Mouse (Mus musculus): Measurements from ENCODE around the gene Dpp10.

The Dpp10 gene

DNA sequence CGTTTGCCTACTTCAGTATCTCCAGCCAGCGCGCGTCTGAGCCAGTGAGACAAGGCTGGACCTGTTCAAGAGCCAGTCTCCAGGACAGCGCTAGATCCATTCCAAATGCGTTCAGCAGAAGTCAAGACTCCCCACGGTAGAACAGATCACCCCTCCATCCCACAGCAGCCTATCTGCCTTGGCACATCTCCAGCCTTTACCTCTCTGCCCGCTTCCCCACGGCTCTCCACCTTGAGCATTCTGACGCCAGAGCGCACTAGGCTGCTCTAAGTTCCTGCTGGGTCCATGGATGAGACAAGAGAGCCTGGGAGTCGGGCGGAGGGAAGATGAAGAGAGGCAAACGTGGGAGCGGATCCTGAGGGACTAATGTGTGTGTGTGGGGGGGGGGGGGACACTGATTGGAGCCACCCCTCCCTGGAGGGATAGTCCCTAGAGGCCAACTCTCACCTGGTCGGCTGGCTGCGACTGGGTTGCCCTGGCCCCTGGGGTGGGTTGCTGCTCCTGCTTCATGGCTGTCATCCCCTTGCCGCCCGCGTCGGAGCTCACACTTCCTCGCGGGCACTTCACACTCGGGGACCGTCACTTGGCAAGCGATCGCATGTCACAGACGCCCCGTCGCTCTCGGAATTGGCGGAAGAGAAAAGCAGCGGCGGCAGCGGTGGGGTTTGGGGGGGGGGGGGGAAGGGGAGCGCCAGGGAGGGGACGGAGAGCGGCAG lies at the start of gene Dpp10:
Gene Dpp10 (minus strand): TSS at position 635 of the 716 bp plus-strand sequence.
- no peak for DNase-seq (ENCODE audit: low spot score in 2 of 2)

DNA sequence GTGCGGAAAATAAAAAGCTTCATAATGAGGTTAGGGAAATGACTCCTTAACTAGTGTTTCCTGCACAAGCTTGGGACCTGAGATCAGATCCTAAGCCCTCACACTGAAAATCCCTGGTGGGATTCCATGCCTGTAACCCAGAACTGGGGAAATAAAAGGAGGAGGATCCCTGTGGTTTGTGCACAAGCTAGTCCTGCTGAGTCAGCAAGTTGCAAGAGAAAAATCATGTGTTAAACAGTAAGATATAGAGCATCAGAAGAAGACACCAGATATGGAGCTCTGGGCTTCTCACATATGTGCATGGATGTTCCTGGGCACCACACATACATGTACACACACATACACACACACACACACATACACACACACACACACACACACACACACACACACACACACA lies 3.2 kb upstream of the Dpp10 start:
- DNase-seq (ENCODE audit: low spot score in 2 of 2) = no peak

DNA sequence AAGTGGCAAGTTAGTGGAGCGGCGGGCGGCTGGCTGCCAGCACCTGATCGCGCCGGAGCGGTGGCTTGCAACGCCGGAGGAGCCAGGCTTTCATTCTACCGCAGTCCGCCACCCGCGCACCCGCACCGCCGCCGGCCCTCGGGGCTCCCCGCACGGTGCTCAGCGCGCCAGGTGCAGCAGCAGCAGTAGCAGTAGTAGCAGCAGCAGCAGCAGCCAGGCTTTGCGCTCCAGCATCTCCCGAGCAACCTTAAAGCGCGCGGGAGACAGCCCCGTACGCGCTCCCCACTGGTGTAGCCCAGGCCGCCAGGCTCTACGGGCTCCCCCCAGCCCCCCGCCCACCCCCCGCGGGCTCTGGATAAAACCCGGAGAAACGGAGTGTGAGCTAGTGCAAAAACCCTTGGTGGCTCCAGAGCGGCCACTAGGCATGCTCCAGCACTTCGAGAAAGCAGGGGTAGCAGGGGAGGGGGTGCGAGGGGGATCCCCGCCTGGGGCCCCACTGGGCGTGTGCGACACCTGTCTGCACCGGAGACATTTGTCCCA lies 472 bp upstream of the Dpp10 start:
- no peak for DNase-seq (ENCODE audit: low spot score in 2 of 2)

DNA sequence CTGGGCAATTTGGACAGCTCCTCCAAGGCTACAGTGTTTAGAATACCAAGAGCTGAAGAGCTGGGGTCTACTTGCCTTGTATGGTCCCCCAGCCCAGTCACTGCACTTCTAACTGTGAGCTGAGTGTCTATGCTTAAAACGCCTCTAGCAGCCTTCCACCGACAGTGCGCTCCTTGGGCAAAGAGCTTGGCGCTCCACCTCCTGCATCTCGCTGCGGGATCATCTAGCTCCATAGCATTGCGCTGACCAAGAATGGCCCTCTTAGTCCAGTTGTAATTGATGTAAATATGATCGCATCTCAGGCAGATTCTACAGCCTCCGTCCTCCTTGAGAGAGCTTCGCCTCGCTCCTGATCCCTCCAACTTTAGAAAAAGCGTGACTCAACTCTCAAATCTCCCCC lies 1.2 kb downstream of the Dpp10 start:
- no peak for DNase-seq (ENCODE audit: low spot score in 2 of 2)

DNA sequence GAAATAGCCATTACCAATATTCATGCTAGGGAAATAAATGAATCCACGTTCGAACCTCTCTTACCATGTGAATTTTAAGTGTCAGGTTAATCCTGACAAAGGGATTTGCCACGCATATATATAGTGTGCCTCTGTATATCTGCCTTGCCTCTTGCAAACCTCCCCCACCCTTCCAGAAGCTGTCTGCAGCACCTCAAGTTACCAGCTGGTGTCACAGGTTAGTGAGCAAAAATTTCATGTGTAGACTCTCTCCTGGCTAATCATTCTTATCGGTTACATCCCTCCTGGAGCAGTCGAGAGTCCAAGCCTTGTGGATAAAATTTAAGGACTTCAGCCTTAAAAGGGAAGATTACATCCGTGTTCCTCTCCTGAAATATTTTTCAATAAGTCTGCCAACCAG lies 1.9 kb downstream of the Dpp10 start:
- DNase-seq (ENCODE audit: low spot score in 2 of 2) = no peak

DNA sequence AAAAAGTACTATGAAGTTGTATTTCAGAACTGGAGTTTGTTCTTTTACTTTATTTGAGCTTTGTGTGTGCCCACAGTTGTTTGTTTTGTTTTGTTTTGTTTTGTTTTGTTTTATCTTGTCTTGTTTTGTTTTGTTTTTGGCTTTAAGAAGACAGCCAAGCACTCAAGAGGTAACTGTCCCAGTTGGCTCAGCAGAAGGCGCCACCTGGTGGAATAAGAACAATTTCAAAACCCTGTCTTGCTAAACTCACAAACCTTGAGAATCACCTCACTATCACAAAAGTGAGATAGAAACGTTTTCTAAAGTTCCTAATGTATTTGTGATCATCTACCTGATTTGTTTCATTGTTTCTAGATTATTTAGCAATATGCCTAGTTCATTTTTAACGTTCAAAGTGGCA lies 3.8 kb downstream of the Dpp10 start:
- DNase-seq (ENCODE audit: low spot score in 2 of 2) = no peak

DNA sequence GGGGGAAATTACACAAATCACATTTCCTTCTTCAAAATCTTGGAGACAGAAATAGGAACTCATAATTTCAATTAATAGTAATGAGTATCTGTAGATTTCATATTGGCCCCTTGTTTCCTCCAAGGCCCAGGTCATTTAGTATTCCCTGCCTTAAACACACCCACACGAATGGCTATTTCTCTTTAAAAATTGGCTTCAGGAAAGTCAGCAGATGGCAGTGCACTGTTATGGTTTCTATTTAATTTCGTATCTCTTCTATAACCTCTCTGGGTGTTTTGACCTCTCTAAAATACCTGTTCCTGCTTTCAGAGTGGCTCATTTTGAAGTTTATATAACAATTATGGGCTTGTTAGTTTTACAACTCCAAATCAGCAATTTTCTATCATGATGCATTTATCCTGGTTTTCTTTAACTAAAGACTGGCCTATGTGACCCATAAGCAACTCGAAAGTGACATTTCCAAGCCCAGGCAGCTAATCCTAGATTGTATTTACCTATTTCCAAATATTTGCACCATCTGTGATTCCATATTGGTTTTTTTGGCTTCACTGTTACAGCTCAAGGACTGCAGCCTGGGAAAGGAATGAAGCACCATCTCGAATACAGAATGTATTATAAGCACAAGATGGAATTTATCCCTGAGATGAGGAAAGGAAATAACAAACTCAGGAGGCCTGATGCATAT lies 9.9 kb downstream of the Dpp10 start:
- no peak for DNase-seq (ENCODE audit: low spot score in 2 of 2)

DNA sequence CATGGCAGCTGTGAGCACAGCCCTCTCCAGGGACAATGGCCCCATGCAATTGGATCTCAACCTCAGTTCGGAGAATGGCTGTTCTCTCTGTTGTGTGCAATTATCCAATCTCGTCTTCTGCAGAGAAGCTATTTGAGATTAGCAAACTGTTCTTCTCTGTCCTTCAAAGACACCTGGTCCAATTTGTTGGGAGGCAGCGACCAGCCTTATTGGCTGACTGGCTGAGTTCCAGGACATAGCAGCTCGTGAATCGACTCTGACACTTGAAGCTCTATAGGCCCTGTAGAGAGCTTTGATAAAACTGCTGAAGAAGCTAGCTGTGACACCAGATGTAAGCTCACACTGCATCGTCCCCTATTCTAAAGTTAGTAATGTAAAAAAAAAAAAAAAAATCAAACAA lies 12.7 kb downstream of the Dpp10 start:
- DNase-seq (ENCODE audit: low spot score in 2 of 2) = no peak

DNA sequence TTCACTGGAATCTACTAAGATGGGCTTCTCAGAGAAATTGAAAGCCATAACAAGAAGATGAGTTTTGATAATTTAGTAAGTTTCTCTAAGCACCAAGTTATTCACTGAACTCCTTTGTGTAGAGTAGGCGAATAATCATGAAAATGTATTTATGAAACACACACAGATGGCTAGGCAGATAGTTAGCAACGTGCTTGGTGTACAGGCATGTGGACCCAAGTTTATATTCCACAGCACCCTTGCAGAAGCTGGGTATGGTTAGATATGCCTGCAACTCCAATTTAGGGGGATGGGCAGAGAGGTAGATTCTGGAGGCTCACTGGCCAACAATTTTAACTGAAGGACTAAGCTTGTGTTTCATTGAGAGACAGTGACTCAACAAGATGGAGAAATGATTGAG lies 13.4 kb downstream of the Dpp10 start:
- no peak for DNase-seq (ENCODE audit: low spot score in 2 of 2)

DNA sequence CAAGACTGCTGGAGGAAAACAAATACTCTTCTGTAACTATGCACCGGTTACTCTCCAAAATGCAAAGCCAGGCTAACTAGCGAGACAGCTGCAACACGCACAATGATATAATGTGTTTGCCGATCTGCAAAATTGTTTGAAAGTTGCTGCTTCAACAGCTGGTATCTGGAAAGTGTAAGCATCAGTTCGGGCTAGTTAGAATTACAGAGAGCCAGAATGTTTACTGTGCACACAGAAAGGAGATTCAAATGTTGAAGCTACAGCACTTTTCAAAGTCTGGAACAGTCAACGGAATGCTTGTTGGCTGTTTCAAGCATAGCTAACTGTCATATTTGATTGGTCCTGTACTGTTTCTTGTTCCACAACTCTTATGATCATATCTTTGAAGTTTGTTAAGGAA lies 42.6 kb downstream of the Dpp10 start:
- no peak for DNase-seq (ENCODE audit: low spot score in 2 of 2)

DNA sequence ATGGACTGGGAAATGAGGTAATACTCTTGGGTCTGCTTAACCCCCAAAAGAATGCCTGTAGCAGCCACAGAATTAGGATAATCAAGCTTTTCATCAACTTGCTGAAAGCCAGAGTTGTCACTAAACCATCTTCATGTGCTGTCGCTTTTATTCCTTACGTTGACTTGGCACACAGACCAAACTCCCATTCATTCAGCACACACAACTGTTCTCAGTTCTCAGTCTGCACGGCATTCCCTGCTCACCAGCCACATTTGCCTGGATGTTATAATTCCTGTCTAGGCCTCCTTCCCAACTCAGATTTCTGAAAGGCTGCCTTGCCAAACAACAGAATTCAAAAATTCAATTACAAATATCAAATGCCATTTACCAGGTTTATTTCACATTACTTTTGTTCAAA lies 49.6 kb downstream of the Dpp10 start:
- no peak for DNase-seq (ENCODE audit: low spot score in 2 of 2)

DNA sequence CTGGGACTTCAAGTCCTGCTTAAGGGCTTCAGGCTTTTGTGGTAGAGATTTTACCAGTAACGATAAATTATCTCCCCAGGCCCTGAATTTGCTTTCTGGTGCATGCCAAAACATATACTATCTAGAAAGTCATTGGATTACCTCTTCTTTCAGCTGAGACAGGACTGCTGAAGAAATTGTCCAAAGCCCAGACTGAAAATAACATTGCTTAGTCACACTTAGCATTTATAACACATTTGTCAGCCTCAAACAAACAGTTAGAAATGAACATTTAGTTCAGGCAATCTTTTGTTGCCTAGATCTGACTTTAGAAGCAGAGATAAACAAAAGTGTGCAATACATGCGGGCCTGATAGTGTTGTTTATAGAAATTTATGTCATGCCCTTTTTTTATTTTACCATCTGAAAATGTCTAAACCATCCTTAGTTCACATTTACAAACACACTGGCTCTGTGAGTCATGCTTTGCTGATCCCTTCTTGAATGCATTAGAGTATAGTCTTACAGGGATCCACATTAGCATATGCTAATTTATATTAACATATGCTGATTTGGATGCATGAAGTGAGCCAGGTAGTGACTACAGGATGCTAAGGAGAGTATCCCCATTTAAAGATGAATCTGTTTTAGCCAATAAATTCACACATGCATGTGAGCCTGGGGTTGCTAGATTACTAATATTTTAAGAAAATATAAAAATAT lies 59.9 kb downstream of the Dpp10 start:
- DNase-seq (ENCODE audit: low spot score in 2 of 2) = no peak

DNA sequence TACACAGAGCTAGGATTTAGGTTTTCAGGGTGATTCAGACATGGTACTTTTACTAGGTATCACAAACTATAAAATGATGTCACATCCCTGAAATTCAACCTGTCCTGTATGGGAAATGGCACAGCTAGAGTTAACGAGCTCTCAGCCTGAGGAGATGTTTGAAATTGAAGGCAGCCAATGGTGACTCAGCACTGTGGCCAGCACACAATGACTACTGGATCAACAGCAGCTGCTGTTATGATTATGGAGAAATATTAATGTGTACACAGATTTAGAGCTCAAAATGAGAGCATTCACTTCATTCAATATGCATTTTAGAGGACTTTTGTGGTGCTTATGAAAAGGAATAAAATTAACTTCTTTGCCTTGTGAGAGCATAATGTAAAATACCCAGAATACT lies 66.8 kb downstream of the Dpp10 start:
- DNase-seq (ENCODE audit: low spot score in 2 of 2) = no peak

DNA sequence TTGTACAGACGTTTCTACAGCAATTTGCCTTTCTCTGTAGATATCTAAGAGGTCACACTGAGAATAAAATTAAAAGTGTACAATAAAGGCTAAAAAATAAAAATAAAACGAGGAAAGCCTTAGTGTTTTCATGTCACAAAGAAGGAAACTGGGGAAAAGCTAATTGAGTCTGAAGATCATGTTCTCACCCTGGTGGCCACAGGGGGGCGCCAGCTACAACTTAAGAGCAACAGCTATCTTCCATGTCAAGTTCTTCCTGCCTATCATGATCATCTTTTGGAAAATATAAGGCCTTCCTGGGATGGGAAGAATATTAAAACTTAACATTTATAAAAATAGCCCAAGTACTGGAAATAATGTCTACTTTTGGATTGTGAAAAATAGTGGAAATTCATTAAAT lies 70.7 kb downstream of the Dpp10 start:
- DNase-seq (ENCODE audit: low spot score in 2 of 2) = no peak

DNA sequence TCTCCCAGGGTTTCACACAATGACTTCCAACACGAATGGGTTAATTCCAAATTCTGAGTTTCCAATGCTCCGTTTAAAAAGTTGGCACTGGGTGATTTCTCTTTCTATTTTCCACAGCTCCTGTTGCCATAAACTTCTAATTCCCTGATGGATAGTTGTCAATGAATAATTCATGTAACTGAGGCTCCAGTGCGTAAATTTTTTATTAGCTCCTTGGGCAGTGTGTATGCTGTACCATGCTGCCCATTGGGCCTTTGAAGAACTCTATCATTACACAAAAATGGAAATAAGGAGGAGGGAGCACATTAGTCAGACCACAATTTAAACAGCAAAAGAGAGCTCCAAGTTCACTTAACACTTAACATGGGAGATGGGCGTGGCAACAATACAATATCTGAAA lies 99.2 kb downstream of the Dpp10 start:
- no peak for DNase-seq (ENCODE audit: low spot score in 2 of 2)

DNA sequence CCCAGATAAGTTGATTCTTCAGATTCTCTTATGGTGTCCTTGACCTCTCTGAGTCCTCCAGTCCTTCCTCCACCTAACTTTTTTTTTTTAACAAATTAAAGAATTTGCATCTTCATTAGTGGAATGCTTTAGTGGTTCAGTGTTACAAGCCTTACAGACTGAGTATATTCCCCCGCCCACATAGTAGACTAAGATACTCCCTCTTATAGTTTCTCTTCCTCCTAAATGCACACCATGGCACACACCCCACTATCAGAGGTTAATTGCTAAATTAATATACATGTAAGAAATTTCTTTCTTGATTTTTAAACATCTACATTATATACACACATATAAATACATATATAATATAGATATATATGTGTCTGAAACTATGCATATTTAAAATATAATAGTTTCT lies 104.5 kb downstream of the Dpp10 start:
- DNase-seq (ENCODE audit: low spot score in 2 of 2) = no peak

DNA sequence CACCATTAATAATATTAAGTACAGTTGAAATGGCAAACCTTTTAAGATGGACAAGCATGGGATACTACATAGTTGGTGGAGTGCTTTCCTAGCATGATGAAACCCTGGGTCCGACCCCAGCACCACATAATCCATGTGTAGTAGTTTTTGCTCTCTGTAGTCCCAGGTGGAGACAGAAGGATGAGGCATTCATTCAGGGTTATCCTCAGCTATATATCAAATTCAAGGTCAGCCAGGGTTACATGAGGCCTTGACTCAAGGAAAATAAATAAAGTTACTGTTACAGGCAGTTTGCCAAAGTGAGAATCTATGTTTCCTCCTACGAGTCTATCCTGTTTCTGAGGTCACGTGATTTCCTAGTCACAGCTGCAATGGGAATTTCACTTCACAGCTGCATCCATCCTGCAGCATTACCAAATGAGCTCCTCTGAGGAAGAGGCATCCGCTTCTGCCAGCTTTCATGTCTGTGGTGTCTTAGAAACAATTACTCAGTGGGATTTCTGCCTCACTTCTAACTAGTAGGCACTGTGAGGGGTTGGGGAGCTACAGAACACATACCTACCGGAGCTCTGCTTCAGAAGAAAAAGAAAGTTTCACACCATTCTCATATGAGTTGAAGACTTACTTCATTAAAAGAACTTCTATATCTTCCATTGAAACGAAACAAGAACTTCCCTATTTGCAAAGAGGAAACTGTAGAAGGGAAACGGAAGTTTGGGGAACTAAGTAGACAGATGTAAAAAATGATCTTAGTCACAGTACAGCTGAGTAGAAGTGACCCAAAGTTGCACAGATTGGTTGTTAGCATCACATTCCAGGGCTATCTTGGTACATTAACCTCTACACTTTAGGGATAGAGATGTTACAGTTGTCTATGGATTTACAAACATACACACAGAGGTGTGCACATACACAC lies 111.3 kb downstream of the Dpp10 start:
- DNase-seq (ENCODE audit: low spot score in 2 of 2) = no peak

DNA sequence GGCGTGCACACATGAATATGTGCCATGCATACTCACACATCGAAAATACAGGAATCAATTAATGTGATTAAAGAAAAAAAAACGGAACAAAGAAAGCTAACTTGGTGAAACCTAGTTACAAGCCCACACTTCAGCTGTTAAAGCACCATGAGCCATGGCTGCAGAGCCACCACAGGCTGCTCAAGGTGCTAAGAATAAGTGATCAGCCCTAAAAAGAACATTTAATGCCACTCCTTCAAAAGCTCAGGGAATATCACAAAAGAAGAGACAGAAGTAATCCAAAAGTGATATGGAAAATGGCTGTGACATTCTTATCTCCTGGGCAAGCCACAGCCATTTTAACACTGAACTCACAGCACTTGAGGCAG lies 117.4 kb downstream of the Dpp10 start:
- no peak for DNase-seq (ENCODE audit: low spot score in 2 of 2)

DNA sequence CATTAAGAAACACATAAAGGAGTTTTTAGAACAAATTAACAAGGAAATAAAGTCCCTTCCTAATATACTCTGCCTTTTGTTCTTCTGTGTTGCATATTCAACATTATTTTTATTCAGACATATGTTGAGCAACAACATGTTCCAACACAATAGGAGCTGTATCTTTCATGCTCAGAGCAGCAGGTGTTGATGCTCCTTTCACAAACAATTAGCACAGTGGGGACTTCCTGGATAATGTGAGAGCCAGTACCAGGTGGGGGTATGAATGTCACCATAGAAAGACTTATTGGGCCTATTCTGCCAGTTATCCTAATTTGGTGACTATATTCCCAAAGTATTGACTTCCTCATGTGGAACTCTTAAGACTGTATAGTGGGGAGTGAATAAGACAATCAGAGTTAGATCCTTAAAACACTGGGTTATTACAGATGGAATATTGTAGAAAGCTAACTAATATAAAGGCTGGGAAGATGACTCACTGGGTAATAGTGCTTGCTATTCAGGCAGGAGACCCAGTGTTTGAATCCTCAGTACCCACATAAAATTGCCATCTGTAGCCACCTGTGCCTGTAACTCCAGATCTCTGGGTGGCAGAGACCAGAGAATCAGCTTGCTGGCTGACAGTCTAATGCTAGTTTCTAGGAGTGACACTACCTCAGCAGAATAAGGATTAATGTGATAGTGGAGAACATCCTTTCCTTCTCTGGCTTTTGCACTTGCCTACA lies 117.9 kb downstream of the Dpp10 start:
- DNase-seq (ENCODE audit: low spot score in 2 of 2) = no peak

DNA sequence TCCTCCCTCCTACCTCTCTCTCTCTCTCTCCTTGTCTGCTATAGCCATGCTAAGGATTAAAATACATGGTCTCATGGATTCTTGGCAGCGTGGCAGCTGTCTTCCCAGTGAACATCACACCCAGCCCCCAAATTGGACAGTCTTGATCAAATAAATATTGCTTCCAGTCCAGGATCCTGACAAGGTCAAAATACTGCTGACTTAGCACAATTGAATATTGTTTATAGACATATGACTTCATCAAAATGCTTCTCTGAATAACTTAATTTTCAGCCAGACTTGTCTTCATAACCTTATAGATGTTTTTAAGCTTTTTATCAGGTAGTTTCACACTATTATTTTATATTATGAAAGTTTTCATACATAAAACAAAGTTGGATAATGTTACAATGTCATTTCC lies 120.5 kb downstream of the Dpp10 start:
- no peak for DNase-seq (ENCODE audit: low spot score in 2 of 2)

DNA sequence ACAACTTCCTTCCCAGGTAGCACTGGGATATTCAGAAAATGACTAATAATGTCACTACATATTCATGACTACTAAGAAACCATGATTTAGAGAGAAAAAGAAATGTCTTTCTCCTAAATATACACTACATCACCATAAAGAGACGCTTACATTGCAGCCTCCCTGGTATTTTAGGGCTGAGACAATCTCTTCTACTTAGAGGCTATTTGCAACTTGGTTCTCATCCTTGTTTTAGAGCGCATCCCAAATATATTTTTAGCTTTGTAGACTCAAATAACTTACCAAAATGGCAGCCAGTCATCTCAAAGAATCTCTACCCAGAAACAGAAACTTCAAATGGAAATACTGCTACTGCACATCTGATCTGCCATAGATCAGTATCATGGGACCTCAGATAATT lies 121.5 kb downstream of the Dpp10 start:
- DNase-seq (ENCODE audit: low spot score in 2 of 2) = no peak
